Mouse (Mus musculus): ENCODE measurements around the gene Mvb12b. TPM values are rescaled to one million over a fixed set of nuclear protein-coding genes. Genes with fewer than 3 reads are reported as not detected.

Mvb12b gene
- polyA plus RNA-seq (2012) = 8.9 and 9.3 TPM in 2 replicates

DNA sequence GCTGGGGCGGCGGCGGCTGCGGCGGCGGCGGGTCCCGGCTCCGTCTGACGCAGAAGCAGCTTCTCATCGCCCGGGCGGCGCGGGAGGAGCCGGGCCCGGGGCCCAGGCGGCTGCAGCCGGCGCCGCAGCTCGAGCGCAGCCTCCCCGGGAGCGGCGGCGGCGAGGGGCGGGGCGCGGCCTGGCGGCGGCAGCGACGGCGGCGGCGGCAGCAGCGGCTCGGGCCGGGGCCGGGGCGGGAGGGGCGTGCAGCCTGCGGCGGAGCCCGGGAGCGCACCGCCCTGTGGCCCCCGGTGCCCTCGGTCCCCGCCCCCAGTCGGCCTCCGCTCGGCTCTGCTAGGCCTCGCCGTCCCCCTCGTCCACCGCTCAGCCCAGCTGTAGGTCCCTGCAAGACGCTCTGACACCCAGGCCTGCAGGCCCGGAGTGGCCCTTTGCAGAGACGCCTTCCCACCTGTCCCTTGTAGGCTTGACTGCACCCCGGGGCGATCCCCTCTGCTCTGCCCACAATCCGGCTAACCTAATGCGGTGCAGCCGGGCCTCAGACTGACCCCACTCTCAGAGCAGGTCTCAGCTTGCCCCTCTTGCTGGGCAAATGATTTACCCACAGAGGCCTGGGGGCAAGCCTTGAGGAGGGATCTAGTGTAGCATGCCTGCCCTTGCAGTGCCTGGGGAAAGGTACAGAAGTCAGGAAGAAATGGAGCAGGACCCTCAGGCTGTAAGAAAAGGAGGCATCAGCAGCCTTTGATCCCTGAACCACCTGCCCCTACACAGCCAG is at the start of gene Mvb12b:
Gene Mvb12b (minus strand): TSS at position 619 of the 772 bp plus-strand sequence.
- Histone ChIP-seq H3K4me3 (replicated peaks) (peak within 1 kb of the TSS; percentile 95), H3K27me3 (ENCODE audit: control insufficient read depth) (peaks cover 12% of the 10 kb centered on the region), H3K36me3 (ENCODE audit: control insufficient read depth) (peaks cover 12% of the 10 kb centered on the region), H3K9me3 (ENCODE audit: control insufficient read depth, low read length) (no peaks in the 10 kb centered on the region; the same call in 1 of the 2 replicates), H3K4me1 (ENCODE audit: control insufficient read depth) (peaks cover 41% of the 10 kb centered on the region)
- TF ChIP-seq TAL1 (IDR thresholded peaks at IDR 0.05; ENCODE audit: low read length) = no peak
- TF ChIP-seq GATA1 (IDR thresholded peaks at IDR 0.05; ENCODE audit: low read length) = no peak

DNA sequence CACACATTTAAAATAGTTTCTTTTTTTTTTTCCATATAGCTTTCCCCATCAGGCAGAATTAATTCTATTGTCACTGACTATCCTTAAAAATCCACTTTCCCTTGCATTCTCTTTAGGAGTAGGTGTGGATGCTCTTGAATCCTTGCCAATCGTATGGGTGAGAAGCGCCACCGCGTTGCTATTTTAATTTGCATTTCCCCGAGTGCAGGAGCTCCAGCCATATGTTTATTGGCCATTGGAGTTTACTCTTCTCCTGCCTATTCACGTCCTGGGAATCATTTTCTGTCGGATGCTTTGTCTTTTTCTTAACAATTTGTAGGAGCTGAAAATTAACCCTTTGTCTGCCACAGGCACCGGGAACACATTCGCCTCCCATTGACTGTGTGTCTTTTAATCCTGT is 48.0 kb upstream of the Mvb12b start:
- Histone ChIP-seq H3K9me3 (ENCODE audit: control insufficient read depth, low read length) (peaks cover 9% of the 10 kb centered on the region), H3K4me3 (replicated peaks) (no peak overlapping the region), H3K36me3 (ENCODE audit: control insufficient read depth) (no peaks in the 10 kb centered on the region), H3K4me1 (ENCODE audit: control insufficient read depth) (no peaks in the 10 kb centered on the region), H3K27me3 (ENCODE audit: control insufficient read depth) (no peaks in the 10 kb centered on the region)
- TF ChIP-seq GATA1 (IDR thresholded peaks at IDR 0.05; ENCODE audit: low read length) (no peak), TAL1 (IDR thresholded peaks at IDR 0.05; ENCODE audit: low read length) (no peak)

DNA sequence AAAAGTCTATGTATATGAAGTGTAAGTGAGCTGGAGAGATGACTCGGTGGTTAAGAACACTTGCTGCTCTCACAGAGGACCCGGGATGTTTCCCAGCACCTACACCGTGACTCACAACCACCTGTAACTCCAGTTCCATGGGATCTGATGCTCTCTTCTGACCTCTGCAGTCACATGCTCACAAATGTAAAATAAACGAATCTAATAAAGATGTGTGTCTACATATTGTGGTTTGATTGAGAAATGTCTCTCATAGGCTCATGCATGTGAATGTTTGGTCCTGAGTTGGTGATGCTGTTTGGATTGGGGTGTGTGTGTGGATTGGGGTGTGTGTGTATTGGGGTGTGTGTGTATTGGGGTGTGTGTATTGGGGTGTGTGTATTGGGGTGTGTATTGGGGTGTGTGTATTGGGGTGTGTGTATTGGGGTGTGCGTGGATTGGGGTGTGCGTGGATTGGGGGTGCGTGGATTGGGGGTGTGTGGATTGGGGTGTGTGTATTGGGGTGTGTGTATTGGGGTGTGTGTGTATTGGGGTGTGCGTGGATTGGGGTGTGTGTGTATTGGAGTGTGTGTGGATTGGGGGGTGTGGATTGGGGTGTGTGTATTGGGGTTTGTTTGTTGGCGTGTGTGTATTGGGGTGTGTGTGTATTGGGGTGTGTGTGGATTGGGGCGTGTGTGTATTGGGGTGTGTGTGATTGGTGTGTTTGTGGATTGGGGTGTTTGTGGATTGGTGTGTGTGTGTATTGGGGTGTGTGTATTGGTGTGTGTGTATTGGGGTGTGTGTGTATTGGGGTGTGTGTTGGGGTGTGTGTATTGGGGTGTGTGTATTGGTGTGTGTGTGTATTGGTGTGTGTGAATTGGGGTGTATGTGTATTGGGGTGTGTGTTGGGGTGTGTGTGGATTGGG is 46.1 kb upstream of the Mvb12b start:
- no peak for TF ChIP-seq TAL1 (IDR thresholded peaks at IDR 0.05; ENCODE audit: low read length)
- H3K27me3 ChIP-seq (ENCODE audit: control insufficient read depth) = no peaks in the 10 kb centered on the region
- no peaks in the 10 kb centered on the region for H3K36me3 ChIP-seq (ENCODE audit: control insufficient read depth)
- H3K4me3 ChIP-seq (replicated peaks) = no peak overlapping the region
- H3K4me1 ChIP-seq (ENCODE audit: control insufficient read depth) = no peaks in the 10 kb centered on the region
- H3K9me3 ChIP-seq (ENCODE audit: control insufficient read depth, low read length) = peaks cover 9% of the 10 kb centered on the region

DNA sequence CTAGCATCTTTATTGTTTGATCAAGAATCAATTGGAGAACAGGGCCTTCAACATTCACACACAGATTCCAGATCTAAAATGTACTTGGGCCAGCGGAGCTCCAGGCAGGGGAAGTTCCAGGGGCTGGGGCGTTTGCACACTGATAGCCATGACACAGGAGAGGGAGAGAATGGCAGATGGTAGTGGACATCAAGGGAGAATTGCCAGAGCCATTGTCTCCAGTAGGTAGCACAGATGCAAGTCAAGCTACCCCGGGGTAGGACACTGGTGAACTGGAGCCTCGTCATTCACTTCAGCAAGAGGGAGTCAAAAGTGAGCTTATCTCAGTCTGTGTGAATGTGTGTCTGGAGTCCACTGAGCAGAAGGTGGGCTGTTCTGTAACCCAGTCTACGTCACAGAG is 43.4 kb upstream of the Mvb12b start:
- no peak overlapping the region for H3K4me3 ChIP-seq (replicated peaks)
- H3K4me1 ChIP-seq (ENCODE audit: control insufficient read depth) = no peaks in the 10 kb centered on the region
- TF ChIP-seq TAL1 (IDR thresholded peaks at IDR 0.05; ENCODE audit: low read length) (no peak), GATA1 (IDR thresholded peaks at IDR 0.05; ENCODE audit: low read length) (no peak)
- peaks cover 3% of the 10 kb centered on the region for H3K27me3 ChIP-seq (ENCODE audit: control insufficient read depth)
- no peaks in the 10 kb centered on the region for H3K36me3 ChIP-seq (ENCODE audit: control insufficient read depth)
- peaks cover 9% of the 10 kb centered on the region for H3K9me3 ChIP-seq (ENCODE audit: control insufficient read depth, low read length)

DNA sequence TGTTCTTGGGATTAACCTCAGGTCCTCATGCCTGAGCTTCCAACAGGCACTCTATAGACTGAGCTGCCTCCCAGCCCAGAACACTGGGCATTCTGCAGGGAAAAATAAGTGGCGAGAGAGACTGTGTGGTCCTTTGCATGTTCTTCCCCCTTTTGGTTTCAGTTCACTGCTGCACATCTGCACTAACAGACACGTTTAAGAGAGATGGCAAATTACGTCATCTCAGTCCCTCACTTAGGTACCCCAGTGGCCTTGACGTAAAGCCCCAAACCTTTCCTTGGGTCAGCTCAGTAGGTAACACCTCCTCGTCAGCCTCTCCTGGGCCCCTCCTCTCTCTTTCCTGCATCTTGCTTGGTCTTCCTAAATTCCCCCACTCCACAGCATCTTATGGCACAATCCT is 37.5 kb upstream of the Mvb12b start:
- Histone ChIP-seq H3K4me3 (replicated peaks) (no peak overlapping the region), H3K27me3 (ENCODE audit: control insufficient read depth) (peaks cover 15% of the 10 kb centered on the region), H3K4me1 (ENCODE audit: control insufficient read depth) (no peaks in the 10 kb centered on the region), H3K9me3 (ENCODE audit: control insufficient read depth, low read length) (no peaks in the 10 kb centered on the region), H3K36me3 (ENCODE audit: control insufficient read depth) (no peaks in the 10 kb centered on the region)
- TF ChIP-seq TAL1 (IDR thresholded peaks at IDR 0.05; ENCODE audit: low read length) (no peak), GATA1 (IDR thresholded peaks at IDR 0.05; ENCODE audit: low read length) (no peak)

DNA sequence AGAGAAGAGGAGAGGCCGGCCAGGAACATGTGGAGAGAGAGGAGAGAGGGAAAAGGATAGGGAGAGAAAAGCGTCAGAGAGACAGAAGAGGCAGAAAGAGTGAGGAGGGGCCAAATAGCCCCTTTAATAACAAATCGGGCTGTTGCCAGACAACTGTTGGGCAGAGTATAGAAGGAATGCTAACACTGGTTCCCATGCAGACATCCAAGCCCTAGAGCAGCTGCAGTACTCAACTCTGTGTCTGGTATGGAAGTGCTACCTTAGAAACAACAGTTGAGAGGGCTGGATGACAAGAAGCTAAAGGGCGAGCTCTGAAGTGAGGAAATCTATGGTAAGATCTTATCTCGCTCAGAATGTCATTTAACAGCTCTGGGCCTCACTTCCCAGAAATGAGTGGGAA is 35.7 kb upstream of the Mvb12b start:
- no peaks in the 10 kb centered on the region for H3K36me3 ChIP-seq (ENCODE audit: control insufficient read depth)
- no peak overlapping the region for H3K4me3 ChIP-seq (replicated peaks)
- no peaks in the 10 kb centered on the region for H3K4me1 ChIP-seq (ENCODE audit: control insufficient read depth)
- H3K9me3 ChIP-seq (ENCODE audit: control insufficient read depth, low read length) = no peaks in the 10 kb centered on the region
- no peak for TF ChIP-seq TAL1 (IDR thresholded peaks at IDR 0.05; ENCODE audit: low read length)
- no peak for TF ChIP-seq GATA1 (IDR thresholded peaks at IDR 0.05; ENCODE audit: low read length)
- H3K27me3 ChIP-seq (ENCODE audit: control insufficient read depth) = peaks cover 26% of the 10 kb centered on the region

DNA sequence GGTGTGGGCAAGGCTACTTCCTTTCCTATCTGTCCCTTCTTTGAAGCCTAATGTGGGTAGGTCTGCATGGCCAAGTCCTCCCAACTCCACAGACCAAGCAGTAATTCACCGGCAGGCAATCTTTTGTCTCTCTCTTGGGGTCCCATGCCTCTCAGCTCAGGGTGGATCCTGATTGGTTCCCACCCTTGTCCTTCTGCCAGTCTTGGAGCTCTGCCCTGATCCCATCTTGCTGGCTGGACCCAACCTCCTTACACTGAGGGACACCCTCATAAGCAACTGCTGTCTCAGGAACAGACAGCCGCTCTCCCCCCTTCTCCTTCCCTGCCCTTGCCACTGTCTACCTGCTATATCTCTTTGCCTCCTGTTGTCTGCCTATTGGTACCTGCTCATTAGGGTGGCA is 34.7 kb upstream of the Mvb12b start:
- Histone ChIP-seq H3K4me3 (replicated peaks) (no peak overlapping the region), H3K4me1 (ENCODE audit: control insufficient read depth) (no peaks in the 10 kb centered on the region), H3K27me3 (ENCODE audit: control insufficient read depth) (peaks cover 26% of the 10 kb centered on the region), H3K36me3 (ENCODE audit: control insufficient read depth) (no peaks in the 10 kb centered on the region), H3K9me3 (ENCODE audit: control insufficient read depth, low read length) (no peaks in the 10 kb centered on the region)
- TF ChIP-seq GATA1 (IDR thresholded peaks at IDR 0.05; ENCODE audit: low read length) (no peak), TAL1 (IDR thresholded peaks at IDR 0.05; ENCODE audit: low read length) (no peak)

DNA sequence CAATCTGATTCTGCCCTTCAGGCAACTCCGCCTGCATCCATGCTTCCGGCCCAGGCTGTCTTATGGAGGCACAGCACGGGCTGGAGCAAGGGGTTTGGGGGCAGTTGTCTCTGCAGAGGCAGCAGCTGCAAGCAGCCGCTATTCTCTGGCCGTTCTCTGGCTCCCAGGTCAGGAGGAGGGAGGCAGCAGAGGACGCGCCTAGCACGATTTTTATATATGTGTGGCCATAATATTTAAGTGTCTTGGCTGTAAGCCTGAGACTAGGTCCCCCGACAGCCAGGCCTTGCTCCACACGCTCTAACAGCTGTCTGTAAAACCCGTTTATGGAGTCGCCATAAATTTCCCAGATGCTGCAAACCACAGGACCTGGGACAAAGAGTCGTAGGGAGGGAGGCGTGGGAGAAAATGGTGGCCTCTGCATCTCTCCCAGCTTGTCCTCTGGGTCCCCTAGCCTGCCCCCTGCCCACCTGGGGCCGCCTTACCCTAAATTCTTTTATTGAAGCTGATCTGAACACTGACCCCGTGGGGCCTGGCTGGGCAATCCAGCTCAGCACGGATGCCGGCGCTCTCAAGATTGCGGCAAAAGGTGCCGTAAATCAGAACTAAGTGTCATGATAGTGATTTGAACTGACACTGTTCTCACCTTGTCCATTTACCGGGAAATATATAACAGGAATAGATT is 32.3 kb upstream of the Mvb12b start:
- TF ChIP-seq TAL1 (IDR thresholded peaks at IDR 0.05; ENCODE audit: low read length) (no peak), GATA1 (IDR thresholded peaks at IDR 0.05; ENCODE audit: low read length) (no peak)
- H3K4me1 ChIP-seq (ENCODE audit: control insufficient read depth) = no peaks in the 10 kb centered on the region

DNA sequence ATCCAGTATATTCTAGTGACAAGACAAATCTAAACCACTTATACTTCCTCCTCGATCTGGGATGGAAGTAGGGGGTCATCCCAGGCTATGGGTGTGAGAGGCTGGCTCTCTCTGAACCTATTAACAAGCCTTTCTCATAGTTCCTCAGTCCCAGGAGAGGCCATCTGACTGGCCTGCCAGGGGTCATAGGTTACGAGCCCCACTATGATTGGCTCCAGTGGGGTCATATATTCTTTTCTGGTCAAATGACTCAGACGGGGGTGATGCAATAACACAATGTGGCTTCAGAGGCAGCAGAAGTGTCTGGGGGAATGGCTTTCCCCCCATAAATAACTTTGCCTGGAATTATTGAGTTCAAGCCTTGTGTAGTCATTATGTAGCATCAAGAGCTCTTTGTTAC is 31.1 kb upstream of the Mvb12b start:
- no peaks in the 10 kb centered on the region for H3K9me3 ChIP-seq (ENCODE audit: control insufficient read depth, low read length)
- peaks cover 18% of the 10 kb centered on the region for H3K27me3 ChIP-seq (ENCODE audit: control insufficient read depth)
- no peaks in the 10 kb centered on the region for H3K36me3 ChIP-seq (ENCODE audit: control insufficient read depth)
- TF ChIP-seq TAL1 (IDR thresholded peaks at IDR 0.05; ENCODE audit: low read length) (no peak), GATA1 (IDR thresholded peaks at IDR 0.05; ENCODE audit: low read length) (no peak)
- H3K4me3 ChIP-seq (replicated peaks) = no peak overlapping the region
- no peaks in the 10 kb centered on the region for H3K4me1 ChIP-seq (ENCODE audit: control insufficient read depth)

More for the DNA sequence above, 32.3 kb upstream of the Mvb12b start:
- Histone ChIP-seq H3K4me3 (replicated peaks) (no peak overlapping the region), H3K36me3 (ENCODE audit: control insufficient read depth) (no peaks in the 10 kb centered on the region), H3K27me3 (ENCODE audit: control insufficient read depth) (peaks cover 23% of the 10 kb centered on the region), H3K9me3 (ENCODE audit: control insufficient read depth, low read length) (no peaks in the 10 kb centered on the region)
